Mouse (Mus musculus): Measurements from ENCODE around the gene Tbxas1. TPM values are rescaled to one million over a fixed set of nuclear protein-coding genes. Genes with fewer than 3 reads are reported as not detected.

Gene Tbxas1
- polyA plus RNA-seq, 1 experiment from 2014 or later = 1.9 TPM

DNA sequence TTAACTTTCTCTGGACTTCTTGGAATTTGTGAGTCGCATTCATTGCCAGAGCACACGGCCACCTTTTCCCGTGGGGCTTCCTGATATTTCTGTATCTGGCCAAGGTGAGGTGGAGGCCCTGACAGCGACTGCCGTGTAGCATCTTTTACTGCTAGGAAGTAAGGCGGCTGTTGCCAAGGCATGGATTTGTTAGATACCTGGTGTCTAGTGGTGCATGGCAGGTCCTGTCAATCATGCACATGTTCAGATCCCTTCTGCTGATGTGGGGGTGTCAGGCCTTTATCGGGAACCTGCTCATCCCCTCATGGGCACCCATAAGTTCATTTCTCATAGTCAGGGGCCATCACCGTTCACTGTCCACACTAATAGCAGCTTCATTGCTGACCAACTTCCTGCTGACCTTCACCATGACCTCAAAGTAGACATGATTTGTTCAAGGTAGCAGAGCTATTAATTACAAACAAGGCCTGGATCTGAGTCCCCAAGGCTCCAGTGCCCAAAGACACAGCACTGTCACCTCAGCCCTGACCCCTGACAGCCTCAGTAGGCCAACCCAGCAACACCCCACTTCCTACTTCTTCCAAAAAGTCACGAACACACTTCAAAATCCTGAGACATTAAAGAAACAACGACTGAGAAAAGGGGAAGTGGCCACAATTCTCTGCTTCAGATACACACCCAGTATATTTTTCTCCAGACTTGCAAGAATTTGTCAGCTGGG is 98.4 kb downstream of the Tbxas1 start:
- H3K9ac ChIP-seq = no peak overlapping the region
- no peaks in the 10 kb centered on the region for H3K9me3 ChIP-seq
- 63% methylated on average over 10 of the region's 10 CpGs for WGBS
- peak overlapping the region; percentile 52; the same call in 1 of the 2 replicates for H3K27ac ChIP-seq
- no peak overlapping the region for H3K4me2 ChIP-seq (replicated peaks)
- H3K4me3 ChIP-seq = no peak overlapping the region
- no peak for ATAC-seq (ENCODE audit: low FRiP score, low read depth)
- no peaks in the 10 kb centered on the region for H3K27me3 ChIP-seq
- H3K4me1 ChIP-seq = peaks cover 29% of the 10 kb centered on the region
- no peaks in the 10 kb centered on the region for H3K36me3 ChIP-seq

DNA sequence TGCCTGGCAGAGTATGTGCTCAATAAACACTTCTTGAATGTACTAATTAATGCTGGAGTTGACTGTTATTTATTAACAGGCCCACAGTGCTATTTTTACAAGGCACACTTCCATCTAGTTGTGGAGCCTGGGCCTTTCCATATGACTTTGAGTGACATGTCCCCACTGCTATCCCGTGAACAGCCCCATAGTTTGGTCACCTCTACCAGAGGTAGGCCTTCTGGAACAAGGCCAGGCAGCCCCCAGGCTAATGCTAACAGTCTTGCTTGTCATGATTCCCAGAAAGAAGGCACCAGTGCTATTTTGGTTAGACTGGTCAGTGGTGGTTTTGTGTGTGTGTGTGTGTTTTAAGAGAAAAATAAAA is 98.9 kb downstream of the Tbxas1 start:
- 56% methylated on average over 1 of the region's 1 CpGs for WGBS
- Histone ChIP-seq H3K4me1 (peaks cover 29% of the 10 kb centered on the region), H3K36me3 (no peaks in the 10 kb centered on the region), H3K27me3 (no peaks in the 10 kb centered on the region), H3K9me3 (no peaks in the 10 kb centered on the region), H3K9ac (no peak overlapping the region), H3K4me3 (no peak overlapping the region), H3K4me2 (replicated peaks) (no peak overlapping the region), H3K27ac (0 out of 2 replicates have a peak overlapping the region, but pooled peaks have one; percentile 15)
- ATAC-seq (ENCODE audit: low FRiP score, low read depth) = peak; percentile 54

DNA sequence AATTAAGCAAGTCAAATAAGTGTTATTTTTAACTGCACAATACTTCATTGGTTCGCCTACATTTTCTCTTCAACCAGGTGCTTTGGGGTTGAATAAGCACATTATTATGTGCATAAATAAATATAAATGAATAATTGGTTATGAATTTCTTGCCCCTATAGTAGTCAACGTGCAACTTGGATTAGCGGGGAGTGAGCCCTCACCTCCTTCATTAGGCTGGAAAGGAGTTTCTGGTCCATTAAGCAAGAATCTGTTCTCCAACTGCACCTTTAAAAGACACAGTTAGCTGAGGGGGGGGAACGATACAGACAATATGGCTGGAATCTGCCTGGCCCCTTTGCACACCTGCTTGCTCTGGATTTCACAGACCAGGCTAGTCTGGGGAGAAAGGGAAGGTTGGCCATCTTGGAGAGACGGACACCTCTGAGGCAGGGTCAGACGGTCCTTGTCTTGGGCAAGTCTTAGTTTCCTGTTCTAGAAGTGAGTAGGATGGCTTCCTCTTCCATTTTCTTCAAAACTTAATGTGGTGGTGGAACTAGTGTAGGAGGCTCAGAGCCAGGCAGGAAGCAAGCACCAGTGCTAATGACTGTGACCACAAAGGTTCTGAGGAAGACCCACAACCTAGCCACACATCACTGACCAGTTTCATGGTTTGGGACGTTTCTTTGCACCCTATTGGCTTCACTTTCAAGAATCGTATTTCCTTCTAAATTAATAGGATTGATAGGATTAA is 99.5 kb downstream of the Tbxas1 start:
- Histone ChIP-seq H3K4me1 (peaks cover 29% of the 10 kb centered on the region), H3K4me3 (no peak overlapping the region), H3K36me3 (no peaks in the 10 kb centered on the region), H3K4me2 (replicated peaks) (no peak overlapping the region), H3K9ac (no peak overlapping the region), H3K9me3 (no peaks in the 10 kb centered on the region), H3K27ac (peak overlapping the region; percentile 11; the same call in 1 of the 2 replicates), H3K27me3 (no peaks in the 10 kb centered on the region)
- WGBS = 74% methylated on average over 8 of the region's 8 CpGs
- ATAC-seq (ENCODE audit: low FRiP score, low read depth) = no peak

DNA sequence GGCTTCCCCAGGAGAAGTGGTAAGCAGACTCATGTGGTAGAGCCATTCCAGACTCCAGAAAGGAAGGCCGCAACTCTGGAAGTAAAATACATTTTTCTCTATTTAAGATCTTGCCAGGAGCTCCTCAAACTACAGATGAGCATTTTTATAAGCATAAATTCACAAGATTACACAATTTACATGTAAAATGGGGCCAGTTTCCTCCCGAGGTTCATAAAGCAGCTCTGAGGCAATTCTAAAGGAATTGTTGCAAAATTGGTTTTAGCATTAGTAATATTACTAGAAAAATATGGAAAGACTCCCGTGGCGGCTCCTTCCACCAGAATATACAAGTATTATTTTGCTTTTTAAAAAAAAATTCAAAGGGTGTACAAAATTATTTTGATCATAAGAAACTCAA is 100.7 kb downstream of the Tbxas1 start:
- Histone ChIP-seq H3K4me3 (no peak overlapping the region), H3K9me3 (no peaks in the 10 kb centered on the region)
- ATAC-seq (ENCODE audit: low FRiP score, low read depth) = no peak

DNA sequence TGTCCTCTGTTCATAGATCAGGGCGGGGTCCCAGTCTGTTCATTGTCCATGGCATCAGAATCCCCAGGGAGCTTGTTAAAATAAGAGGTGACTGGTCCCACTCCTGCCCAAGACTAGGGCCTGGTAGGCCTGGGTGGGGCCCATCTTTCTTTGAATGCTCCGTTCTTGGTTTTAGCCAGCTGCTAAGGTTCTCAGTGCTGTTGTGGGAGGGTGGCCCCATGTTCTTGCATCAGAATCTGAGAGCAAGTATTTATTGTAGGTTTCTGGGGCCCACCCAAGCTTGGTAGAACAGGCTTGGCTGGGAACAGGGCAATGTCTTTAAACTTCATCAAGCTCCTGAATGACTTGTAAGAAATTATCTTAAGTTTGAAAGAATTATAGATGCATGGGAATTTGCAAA is 101.2 kb downstream of the Tbxas1 start:
- Histone ChIP-seq H3K27ac (no peak overlapping the region), H3K4me1 (peaks cover 24% of the 10 kb centered on the region), H3K4me3 (no peak overlapping the region), H3K9me3 (no peaks in the 10 kb centered on the region), H3K36me3 (no peaks in the 10 kb centered on the region), H3K9ac (no peak overlapping the region), H3K27me3 (no peaks in the 10 kb centered on the region), H3K4me2 (replicated peaks) (no peak overlapping the region)
- WGBS = 71% methylated on average over 2 of the region's 2 CpGs
- no peak for ATAC-seq (ENCODE audit: low FRiP score, low read depth)

More for the DNA sequence above, 100.7 kb downstream of the Tbxas1 start:
- Histone ChIP-seq H3K9ac (no peak overlapping the region), H3K4me1 (peaks cover 25% of the 10 kb centered on the region), H3K36me3 (no peaks in the 10 kb centered on the region), H3K4me2 (replicated peaks) (no peak overlapping the region), H3K27me3 (no peaks in the 10 kb centered on the region), H3K27ac (no peak overlapping the region)
- WGBS = 74% methylated on average over 4 of the region's 4 CpGs

DNA sequence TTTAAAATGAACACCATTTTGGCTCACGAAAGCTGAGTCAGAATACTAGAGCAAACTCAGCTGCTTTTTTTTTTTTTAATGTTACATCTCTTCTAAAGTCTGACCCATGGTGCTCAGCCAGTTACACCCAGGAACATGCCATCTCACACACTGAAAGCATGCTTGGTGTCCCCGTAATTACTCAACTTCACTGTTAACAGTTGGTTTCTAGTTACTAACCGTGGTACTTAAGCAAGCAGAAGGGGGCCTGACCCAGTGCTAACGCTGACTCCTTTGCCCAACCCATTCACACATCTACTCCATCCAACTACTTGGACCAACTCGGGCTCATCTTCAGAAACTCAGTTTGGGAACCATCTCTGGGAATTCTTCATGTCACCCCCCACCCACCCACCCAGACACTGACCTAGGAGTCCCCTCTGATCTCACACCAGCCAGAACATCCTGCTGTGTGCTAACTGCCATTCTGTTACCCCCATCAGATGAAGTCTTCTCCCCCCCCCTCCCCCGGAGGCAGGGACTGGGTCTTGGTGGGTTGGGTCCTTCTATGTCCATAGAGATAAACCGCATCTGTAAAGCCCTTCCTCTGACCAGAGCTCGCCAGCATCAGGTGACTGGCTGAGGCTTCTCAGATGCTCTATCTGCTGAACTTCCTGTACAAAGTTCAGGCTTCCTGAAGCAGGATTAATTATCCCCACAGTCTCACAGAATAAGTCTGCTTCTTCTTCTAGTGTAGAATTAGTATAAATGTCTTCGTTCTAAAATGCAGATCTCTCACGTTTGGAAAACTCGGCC is 105.9 kb downstream of the Tbxas1 start:
- ATAC-seq (ENCODE audit: low FRiP score, low read depth) = no peak
- H3K4me2 ChIP-seq (replicated peaks) = no peak overlapping the region
- WGBS = 67% methylated on average over 11 of the region's 11 CpGs
- H3K4me1 ChIP-seq = peaks cover 15% of the 10 kb centered on the region; the same call in 1 of the 2 replicates
- H3K27me3 ChIP-seq = no peaks in the 10 kb centered on the region
- no peaks in the 10 kb centered on the region for H3K9me3 ChIP-seq
- H3K27ac ChIP-seq = no peak overlapping the region
- H3K9ac ChIP-seq = no peak overlapping the region
- H3K4me3 ChIP-seq = no peak overlapping the region
- no peaks in the 10 kb centered on the region for H3K36me3 ChIP-seq

DNA sequence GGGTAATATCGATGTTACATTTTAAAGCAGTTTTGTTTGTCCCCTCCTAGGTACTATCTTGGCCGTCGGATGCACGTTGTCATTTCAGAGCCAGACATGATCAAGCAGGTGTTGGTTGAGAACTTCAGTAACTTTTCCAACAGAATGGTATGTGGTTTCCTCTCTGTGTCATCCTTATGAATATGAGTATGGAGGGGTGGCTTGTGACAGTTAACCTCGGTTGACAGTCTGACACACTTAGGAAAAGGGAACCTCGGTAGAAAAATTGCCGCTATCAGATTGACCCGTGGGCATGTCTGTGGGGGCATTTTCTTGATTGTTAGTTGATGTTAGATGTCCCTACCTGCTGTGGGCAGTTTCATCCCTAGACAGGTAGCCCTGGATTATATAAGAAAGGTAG is 106.9 kb downstream of the Tbxas1 start:
- H3K4me3 ChIP-seq = no peak overlapping the region
- no peaks in the 10 kb centered on the region for H3K27me3 ChIP-seq
- ATAC-seq (ENCODE audit: low FRiP score, low read depth) = no peak
- WGBS = 93% methylated on average over 8 of the region's 8 CpGs
- no peak overlapping the region for H3K27ac ChIP-seq
- H3K4me2 ChIP-seq (replicated peaks) = no peak overlapping the region
- H3K4me1 ChIP-seq = peaks cover 12% of the 10 kb centered on the region; the same call in 1 of the 2 replicates
- H3K9me3 ChIP-seq = no peaks in the 10 kb centered on the region
- no peak overlapping the region for H3K9ac ChIP-seq
- no peaks in the 10 kb centered on the region for H3K36me3 ChIP-seq

DNA sequence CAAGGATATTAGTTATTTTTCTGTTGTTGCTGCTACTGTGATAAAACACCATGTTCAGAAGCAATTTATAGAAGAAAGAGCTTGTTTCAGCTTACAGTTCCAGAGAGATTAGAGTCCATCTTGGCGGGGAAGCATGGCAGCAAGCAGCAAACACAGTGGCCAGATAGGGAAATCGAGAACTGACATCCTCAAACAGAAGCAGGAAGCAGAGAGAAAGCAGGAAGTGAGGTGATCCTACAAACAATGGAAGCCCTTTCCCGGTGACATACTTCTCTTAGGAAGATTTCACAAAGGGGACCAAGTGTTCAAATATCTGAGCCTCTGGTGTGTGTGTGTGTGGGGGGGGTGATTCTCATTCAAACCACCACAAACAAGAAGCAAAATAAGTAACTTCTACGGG is 107.5 kb downstream of the Tbxas1 start:
- no peaks in the 10 kb centered on the region for H3K36me3 ChIP-seq
- H3K9me3 ChIP-seq = no peaks in the 10 kb centered on the region
- no peak overlapping the region for H3K27ac ChIP-seq
- H3K4me3 ChIP-seq = no peak overlapping the region
- no peaks in the 10 kb centered on the region for H3K27me3 ChIP-seq
- ATAC-seq (ENCODE audit: low FRiP score, low read depth) = no peak
- 82% methylated on average over 4 of the region's 4 CpGs for WGBS
- no peak overlapping the region for H3K4me2 ChIP-seq (replicated peaks)
- no peak overlapping the region for H3K9ac ChIP-seq
- H3K4me1 ChIP-seq = peaks cover 12% of the 10 kb centered on the region; the same call in 1 of the 2 replicates

DNA sequence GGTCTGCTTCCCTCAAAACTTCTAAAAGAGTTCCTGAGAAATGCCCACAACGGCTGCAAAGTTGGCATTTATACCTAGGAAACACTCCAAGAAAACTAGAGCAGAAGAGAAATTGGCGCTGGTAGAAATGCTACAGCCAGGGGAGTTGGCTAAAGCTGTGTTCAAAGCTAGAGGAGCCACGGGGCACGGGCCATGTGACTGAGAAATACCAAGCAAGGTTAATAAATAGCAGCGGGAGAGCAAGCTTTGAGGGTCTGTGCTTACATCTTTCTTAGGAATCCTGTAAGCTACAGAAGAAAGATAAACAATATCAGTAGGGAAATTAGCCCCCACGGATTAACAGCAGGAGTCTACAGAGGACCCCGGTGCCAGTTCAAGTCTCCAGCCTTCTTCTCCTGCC is 107.9 kb downstream of the Tbxas1 start:
- peaks cover 12% of the 10 kb centered on the region; the same call in 1 of the 2 replicates for H3K4me1 ChIP-seq
- no peak overlapping the region for H3K4me2 ChIP-seq (replicated peaks)
- H3K27ac ChIP-seq = no peak overlapping the region
- WGBS = 56% methylated on average over 7 of the region's 7 CpGs
- no peaks in the 10 kb centered on the region for H3K9me3 ChIP-seq
- no peaks in the 10 kb centered on the region for H3K36me3 ChIP-seq
- no peak overlapping the region for H3K4me3 ChIP-seq
- ATAC-seq (ENCODE audit: low FRiP score, low read depth) = no peak
- H3K9ac ChIP-seq = no peak overlapping the region
- no peaks in the 10 kb centered on the region for H3K27me3 ChIP-seq

DNA sequence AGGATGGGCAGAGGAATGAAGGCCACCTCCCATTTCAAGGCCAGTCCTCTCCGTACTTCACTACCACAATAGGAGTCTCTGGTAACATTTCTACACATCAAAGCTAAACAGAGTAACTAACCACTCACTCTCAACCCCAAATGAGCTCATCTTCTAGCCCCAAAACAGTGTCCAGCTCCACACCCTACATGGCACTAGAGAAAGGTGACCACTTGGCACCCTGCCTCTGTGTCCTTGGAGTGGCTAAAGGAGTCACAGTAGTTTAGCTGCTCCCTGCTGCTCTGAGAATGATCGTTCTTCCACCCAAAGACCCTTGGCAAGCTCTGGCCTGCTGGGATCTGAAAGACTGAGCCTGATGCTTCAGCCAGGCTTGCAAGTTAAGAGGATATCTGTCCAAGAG is 109.4 kb downstream of the Tbxas1 start:
- H3K27me3 ChIP-seq = no peaks in the 10 kb centered on the region
- no peak overlapping the region for H3K4me3 ChIP-seq
- no peak overlapping the region for H3K4me2 ChIP-seq (replicated peaks)
- H3K36me3 ChIP-seq = no peaks in the 10 kb centered on the region
- H3K9ac ChIP-seq = no peak overlapping the region
- WGBS = 87% methylated on average over 2 of the region's 2 CpGs
- no peak for ATAC-seq (ENCODE audit: low FRiP score, low read depth)
- no peaks in the 10 kb centered on the region for H3K9me3 ChIP-seq
- H3K27ac ChIP-seq = no peak overlapping the region
- peaks cover 12% of the 10 kb centered on the region; the same call in 1 of the 2 replicates for H3K4me1 ChIP-seq

DNA sequence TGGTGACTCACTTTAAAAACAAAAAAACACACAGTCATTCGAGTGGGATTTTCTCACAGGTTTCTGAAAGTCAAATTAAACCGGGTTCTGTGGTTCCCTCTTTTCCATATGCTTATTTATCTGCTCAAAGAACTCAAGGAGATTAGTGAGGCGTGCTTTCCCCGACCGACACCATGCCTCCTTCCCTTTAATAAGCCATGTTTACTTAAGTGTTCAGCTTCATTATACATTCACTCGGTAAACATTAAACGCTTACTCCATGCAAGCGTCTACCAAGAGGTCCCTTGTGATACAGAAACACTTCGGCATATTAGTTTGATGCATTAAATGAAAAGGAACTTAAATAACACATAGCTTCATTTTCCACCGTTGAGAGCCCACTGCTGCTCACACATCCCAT is 111.4 kb downstream of the Tbxas1 start:
- H3K4me3 ChIP-seq = no peak overlapping the region
- no peaks in the 10 kb centered on the region for H3K27me3 ChIP-seq
- peaks cover 9% of the 10 kb centered on the region; the same call in 1 of the 2 replicates for H3K4me1 ChIP-seq
- no peak overlapping the region for H3K4me2 ChIP-seq (replicated peaks)
- no peak overlapping the region for H3K27ac ChIP-seq
- no peaks in the 10 kb centered on the region for H3K36me3 ChIP-seq
- H3K9me3 ChIP-seq = no peaks in the 10 kb centered on the region
- 69% methylated on average over 10 of the region's 10 CpGs for WGBS
- no peak for ATAC-seq (ENCODE audit: low FRiP score, low read depth)
- no peak overlapping the region for H3K9ac ChIP-seq

DNA sequence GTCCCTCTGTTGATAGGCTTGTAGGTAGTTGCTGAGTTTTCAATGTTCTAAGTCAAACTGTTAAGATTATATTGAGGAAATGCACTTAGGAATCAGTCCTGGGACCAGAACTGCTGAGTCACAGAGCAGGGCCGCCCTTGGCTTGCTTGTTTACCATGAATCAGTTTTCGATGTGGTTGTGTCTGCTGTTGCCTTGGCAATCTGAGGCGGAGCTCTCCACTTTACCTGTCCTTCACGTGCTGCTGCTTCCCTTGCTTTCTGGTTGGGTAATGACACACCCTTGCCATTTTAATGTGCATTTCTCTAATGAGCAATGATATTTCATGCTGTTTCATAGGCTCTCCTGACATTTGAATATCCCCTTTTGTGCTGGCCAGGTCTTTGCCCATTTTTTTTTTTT is 116.8 kb downstream of the Tbxas1 start:
- Histone ChIP-seq H3K4me3 (no peak overlapping the region), H3K9ac (no peak overlapping the region), H3K27ac (no peak overlapping the region), H3K36me3 (no peaks in the 10 kb centered on the region), H3K9me3 (no peaks in the 10 kb centered on the region), H3K4me2 (replicated peaks) (no peak overlapping the region), H3K4me1 (0 out of 2 replicates have a peak, but pooled peaks cover 3% of the 10 kb centered on the region), H3K27me3 (no peaks in the 10 kb centered on the region)
- no peak for ATAC-seq (ENCODE audit: low FRiP score, low read depth)
- 52% methylated on average over 4 of the region's 4 CpGs for whole genome bisulfite sequencing

Data from limb, embryonic 13.5 days (tissue).